Mouse (Mus musculus) MEL (cell line): ENCODE measurements around the gene Adgrb3. TPM values are rescaled to one million over a fixed set of nuclear protein-coding genes. Genes with fewer than 3 reads are reported as not detected.

Experiments
- DNase-seq: peaks from one replicate; pipeline ENCODE4 v3.0.0; 2011; ENCODE audit warnings: low read depth, low spot score
- H3K27ac ChIP-seq: 2 replicates; pipeline ENCODE4 v1.5.1; 2012; ENCODE audit warnings: low read depth, mild to moderate bottlenecking, control low read depth, low read length, moderate library complexity; ENCODE audit not compliant: control insufficient read depth
- H3K27me3 ChIP-seq, 2 experiments: fragments of 150-350 bp in 1 of 2; sonication (generic) in 1 of 2; 2 replicates each; pipeline ENCODE4 v1.6.1; 2012; ENCODE audit warnings: low read length in 2 of 2, mild to moderate bottlenecking in 2 of 2, improper control_type of control experiment in 1 of 2, moderate library complexity in 1 of 2; ENCODE audit not compliant: insufficient read depth in 2 of 2, control insufficient read depth in 1 of 2
- H3K36me3 ChIP-seq, 2 experiments: 2 replicates each; pipeline ENCODE4 v1.6.1; 2012 to 2014; ENCODE audit warnings: low read length in 2 of 2, improper control_type of control experiment in 1 of 2, inconsistent platforms in 1 of 2, mild to moderate bottlenecking in 1 of 2; ENCODE audit not compliant: insufficient read depth in 2 of 2, control insufficient read depth in 1 of 2
- H3K4me1 ChIP-seq, 2 experiments: fragments of 150-350 bp in 1 of 2; sonication (generic) in 1 of 2; 2 replicates each; pipeline ENCODE4 v1.6.1; 2012; ENCODE audit warnings: low read length in 2 of 2, improper control_type of control experiment in 1 of 2, mild to moderate bottlenecking in 1 of 2; ENCODE audit not compliant: insufficient read depth in 2 of 2, control insufficient read depth in 1 of 2
- H3K4me3 ChIP-seq, 2 experiments: fragments of 150-350 bp in 1 of 2; sonication (generic) in 1 of 2; 2 replicates each; pipeline ENCODE4 v1.5.1; 2012; ENCODE audit warnings: low read depth in 2 of 2, low read length in 2 of 2, mild to moderate bottlenecking in 2 of 2, moderate library complexity in 2 of 2, control low read depth in 1 of 2, improper control_type of control experiment in 1 of 2; ENCODE audit not compliant: control insufficient read depth in 1 of 2, insufficient read depth in 1 of 2
- H3K79me2 ChIP-seq: 2 replicates; pipeline ENCODE4 v1.6.1; 2012; ENCODE audit warnings: mild to moderate bottlenecking, low read length, moderate library complexity; ENCODE audit not compliant: control insufficient read depth, poor library complexity, insufficient read depth
- H3K9ac ChIP-seq: 2 replicates; pipeline ENCODE4 v1.6.1; 2012; ENCODE audit warnings: low read depth, mild to moderate bottlenecking, control low read depth, low read length, moderate library complexity; ENCODE audit not compliant: control insufficient read depth, poor library complexity, severe bottlenecking
- H3K9me3 ChIP-seq: fragments of 150-350 bp; sonication (generic); replicated peaks from 2 replicates; pipeline ENCODE4 v1.6.1; 2012; ENCODE audit warnings: mild to moderate bottlenecking, low read length, improper control_type of control experiment, moderate library complexity; ENCODE audit not compliant: insufficient read depth
- BHLHE40 ChIP-seq: IDR thresholded peaks from 2 replicates; pipeline ENCODE4 v1.6.1; 2012; ENCODE audit warnings: low read depth, mild to moderate bottlenecking, inconsistent platforms, low read length, improper control_type of control experiment, borderline replicate concordance
- CHD1 ChIP-seq: IDR thresholded peaks from 2 replicates; pipeline ENCODE4 v1.6.1; 2012; ENCODE audit warnings: low read depth, mild to moderate bottlenecking, inconsistent platforms, low read length, improper control_type of control experiment
- CHD2 ChIP-seq: IDR thresholded peaks from 2 replicates; pipeline ENCODE4 v1.6.1; 2011; ENCODE audit warnings: low read length, improper control_type of control experiment
- CTCF ChIP-seq, 3 experiments: IDR thresholded peaks in 2 of 3; conservative IDR thresholded peaks in 1 of 3; 2 replicates each; pipeline ENCODE4 v1.5.1; 2011 to 2012; ENCODE audit warnings: low read length in 3 of 3, low read depth in 2 of 3, mild to moderate bottlenecking in 2 of 3, improper control_type of control experiment in 1 of 3, inconsistent platforms in 1 of 3, mixed read lengths in 1 of 3, moderate library complexity in 1 of 3; ENCODE audit not compliant: control insufficient read depth in 1 of 3, insufficient read depth in 1 of 3, poor library complexity in 1 of 3, severe bottlenecking in 1 of 3
- E2F4 ChIP-seq: IDR thresholded peaks from 2 replicates; pipeline ENCODE4 v1.6.1; 2011; ENCODE audit warnings: low read depth, low read length, improper control_type of control experiment, borderline replicate concordance
- ELF1 ChIP-seq: IDR thresholded peaks from 2 replicates; pipeline ENCODE4 v1.6.1; 2014; ENCODE audit warnings: low read depth, mild to moderate bottlenecking, inconsistent platforms, low read length, improper control_type of control experiment, moderate library complexity
- EP300 ChIP-seq, 2 experiments: IDR thresholded peaks; 2 replicates each; pipeline ENCODE4 v1.6.1; 2011; ENCODE audit warnings: improper control_type of control experiment in 2 of 2, low read length in 2 of 2, low read depth in 1 of 2, mild to moderate bottlenecking in 1 of 2
- ETS1 ChIP-seq: IDR thresholded peaks from 2 replicates; pipeline ENCODE4 v1.6.1; 2012; ENCODE audit warnings: low read depth, mild to moderate bottlenecking, inconsistent platforms, low read length, improper control_type of control experiment, moderate library complexity
- GABPA ChIP-seq: IDR thresholded peaks from 2 replicates; pipeline ENCODE4 v1.6.1; 2012; ENCODE audit warnings: low read depth, mild to moderate bottlenecking, inconsistent platforms, low read length, improper control_type of control experiment, moderate library complexity
- GATA1 ChIP-seq: IDR thresholded peaks from 2 replicates; pipeline ENCODE4 v1.6.1; 2011; ENCODE audit warnings: low read depth, low read length, improper control_type of control experiment
- HCFC1 ChIP-seq: IDR thresholded peaks from 2 replicates; pipeline ENCODE4 v1.6.1; 2012; ENCODE audit warnings: low read depth, mild to moderate bottlenecking, inconsistent platforms, low read length, improper control_type of control experiment, moderate library complexity
- KAT2A ChIP-seq: conservative IDR thresholded peaks from 2 replicates; pipeline ENCODE4 v1.6.1; 2012; ENCODE audit warnings: low read depth, low read length, improper control_type of control experiment, inconsistent platforms
- MAX ChIP-seq: IDR thresholded peaks from 2 replicates; pipeline ENCODE4 v1.6.1; 2011; ENCODE audit warnings: low read length, improper control_type of control experiment
- MAZ ChIP-seq: IDR thresholded peaks from 2 replicates; pipeline ENCODE4 v1.6.1; 2012; ENCODE audit warnings: low read depth, mild to moderate bottlenecking, inconsistent platforms, low read length, improper control_type of control experiment
- MEF2A ChIP-seq: IDR thresholded peaks from 2 replicates; pipeline ENCODE4 v1.6.1; 2014; ENCODE audit warnings: low read depth, mild to moderate bottlenecking, inconsistent platforms, low read length, improper control_type of control experiment; ENCODE audit not compliant: poor library complexity, insufficient replicate concordance, severe bottlenecking; ENCODE audit errors: extremely low read depth
- MYB ChIP-seq: IDR thresholded peaks from 2 replicates; pipeline ENCODE4 v1.6.1; 2011; ENCODE audit warnings: mild to moderate bottlenecking, low read depth, low read length, improper control_type of control experiment
- MYC ChIP-seq: IDR thresholded peaks from 2 replicates; pipeline ENCODE4 v1.6.1; 2011; ENCODE audit warnings: low read depth, mild to moderate bottlenecking, low read length, improper control_type of control experiment, moderate library complexity
- NELFE ChIP-seq: IDR thresholded peaks from 2 replicates; pipeline ENCODE4 v1.6.1; 2011; ENCODE audit warnings: low read depth, low read length, improper control_type of control experiment
- POLR2A ChIP-seq, 2 experiments: IDR thresholded peaks; 2 replicates each; pipeline ENCODE4 v1.6.1; 2011 to 2012; ENCODE audit warnings: low read length in 2 of 2, mild to moderate bottlenecking in 2 of 2, control low read depth in 1 of 2, improper control_type of control experiment in 1 of 2, low read depth in 1 of 2, moderate library complexity in 1 of 2; ENCODE audit not compliant: control insufficient read depth in 1 of 2, insufficient read depth in 1 of 2, poor library complexity in 1 of 2
- POLR2AphosphoS2 ChIP-seq: IDR thresholded peaks from 2 replicates; pipeline ENCODE4 v1.6.1; 2011; ENCODE audit warnings: low read length, improper control_type of control experiment
- POLR2AphosphoS5 ChIP-seq: IDR thresholded peaks from 2 replicates; pipeline ENCODE4 v1.6.1; 2012; ENCODE audit warnings: low read depth, borderline replicate concordance, mild to moderate bottlenecking, inconsistent platforms, low read length, moderate library complexity, mixed read lengths
- TBP ChIP-seq: IDR thresholded peaks from 2 replicates; pipeline ENCODE4 v1.8.0; 2011; ENCODE audit warnings: low read depth, low read length, improper control_type of control experiment
- TCF12 ChIP-seq: IDR thresholded peaks from 2 replicates; pipeline ENCODE4 v1.6.1; 2014; ENCODE audit warnings: low read depth, mild to moderate bottlenecking, inconsistent platforms, low read length, improper control_type of control experiment, moderate library complexity
- UBTF ChIP-seq: IDR thresholded peaks from 2 replicates; pipeline ENCODE4 v1.6.1; 2012; ENCODE audit warnings: low read depth, mild to moderate bottlenecking, inconsistent platforms, low read length, improper control_type of control experiment, moderate library complexity, borderline replicate concordance; ENCODE audit not compliant: insufficient read depth
- USF2 ChIP-seq, 2 experiments: IDR thresholded peaks; 2 replicates each; pipeline ENCODE4 v1.6.1; 2011 to 2012; ENCODE audit warnings: improper control_type of control experiment in 2 of 2, low read length in 2 of 2, borderline replicate concordance in 1 of 2, inconsistent platforms in 1 of 2, low read depth in 1 of 2, mild to moderate bottlenecking in 1 of 2; ENCODE audit not compliant: insufficient read depth in 1 of 2
- ZC3H11A ChIP-seq: IDR thresholded peaks from 2 replicates; pipeline ENCODE4 v1.6.1; 2012; ENCODE audit warnings: low read depth, mild to moderate bottlenecking, inconsistent platforms, low read length, improper control_type of control experiment
- ZKSCAN1 ChIP-seq: IDR thresholded peaks from 2 replicates; pipeline ENCODE4 v1.6.1; 2012; ENCODE audit warnings: low read depth, mild to moderate bottlenecking, inconsistent platforms, low read length, improper control_type of control experiment, moderate library complexity
- ZMIZ1 ChIP-seq: IDR thresholded peaks from 2 replicates; pipeline ENCODE4 v1.6.1; 2012; ENCODE audit warnings: low read depth, mild to moderate bottlenecking, inconsistent platforms, low read length, improper control_type of control experiment, moderate library complexity
- polyA plus RNA-seq, 2 experiments: library from polyadenylated mRNA; stranded (reverse) in 1 of 2; unstranded in 1 of 2; fragments of >175 nt in 1 of 2; fragments of >200 nt in 1 of 2; gene quantifications; 2 replicates each; pipeline versions ENCODE4 v1.2.1 to v1.2.4; 2012; ENCODE audit warnings: low replicate concordance in 2 of 2, low read depth in 1 of 2; ENCODE audit not compliant: insufficient read length in 2 of 2, insufficient read depth in 1 of 2, missing spikeins in 1 of 2
- total RNA-seq: library from RNA; depleted of rRNA; stranded (reverse); fragments of 300-350 nt; gene quantifications from 2 replicates; pipeline ENCODE4 v1.2.3, GENCODE M21; 2012

Adgrb3 gene
- total and polyA plus RNA-seq, 3 experiments: not detected

- H3K9me3 ChIP-seq: no peaks in the 10 kb centered on the region
- DNase-seq: no peak
- no peak overlapping the region for H3K4me3 ChIP-seq
- no peaks in the 10 kb centered on the region for H3K79me2 ChIP-seq
- H3K27ac ChIP-seq: no peak overlapping the region
- no peak overlapping the region for H3K9ac ChIP-seq
- H3K4me1 ChIP-seq: no peaks in the 10 kb centered on the region
- no peaks in the 10 kb centered on the region for H3K36me3 ChIP-seq
- no peaks in the 10 kb centered on the region for H3K27me3 ChIP-seq
- TF ChIP-seq UBTF (no peak), MAX (no peak), POLR2AphosphoS2 (no peak), KAT2A (no peak), MYB (no peak), POLR2A (IDR thresholded peaks at IDR 0.05; ENCODE audit: control insufficient read depth in 1 of 2, insufficient read depth in 1 of 2, low read depth in 1 of 2, low read length in 2 of 2, poor library complexity in 1 of 2) (no peak), MEF2A (no peak), ETS1 (no peak), MYC (no peak), CHD1 (no peak), ELF1 (no peak), USF2 (IDR thresholded peaks at IDR 0.05; ENCODE audit: borderline replicate concordance in 1 of 2, insufficient read depth in 1 of 2, low read depth in 1 of 2, low read length in 2 of 2) (no peak), MAZ (no peak), EP300 (IDR thresholded peaks at IDR 0.05; ENCODE audit: low read depth in 1 of 2, low read length in 2 of 2) (no peak), CTCF (IDR thresholded peaks at IDR 0.05 in 2 of 3, conservative IDR thresholded peaks at IDR 0.05 in 1 of 3; ENCODE audit: control insufficient read depth in 1 of 3, insufficient read depth in 1 of 3, low read depth in 2 of 3, low read length in 3 of 3, poor library complexity in 1 of 3, severe bottlenecking in 1 of 3) (no peak)
Measured at GRCm38 (mm10) chr1:25204636-25205035, 624.9 kb downstream of the Adgrb3 start.

DNA sequence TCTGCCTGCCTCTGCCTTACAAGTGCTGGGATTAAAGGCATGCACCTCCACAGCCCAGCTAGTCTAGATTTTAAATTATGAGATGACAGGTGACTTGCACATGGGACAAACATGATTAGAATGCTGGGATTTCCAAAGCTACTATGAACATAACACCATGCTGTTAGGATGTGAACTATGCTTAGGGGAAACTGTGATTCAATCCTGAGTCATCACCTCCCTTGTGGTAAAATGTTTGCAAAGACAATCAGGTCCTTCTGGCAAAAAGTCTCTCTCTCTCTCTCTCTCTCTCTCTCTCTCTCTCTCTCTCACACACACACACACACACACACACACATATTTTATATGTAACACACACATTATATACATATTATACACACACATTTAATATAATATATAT lies 630.1 kb downstream of the Adgrb3 start:
- H3K9me3 ChIP-seq: no peaks in the 10 kb centered on the region
- no peaks in the 10 kb centered on the region for H3K79me2 ChIP-seq
- TF ChIP-seq ZMIZ1 (no peak), EP300 (IDR thresholded peaks at IDR 0.05; ENCODE audit: low read depth in 1 of 2, low read length in 2 of 2) (no peak), NELFE (no peak), ETS1 (no peak), BHLHE40 (no peak), TCF12 (no peak), ZC3H11A (no peak), MYC (no peak), E2F4 (no peak), GATA1 (no peak), MAZ (no peak), POLR2A (IDR thresholded peaks at IDR 0.05; ENCODE audit: control insufficient read depth in 1 of 2, insufficient read depth in 1 of 2, low read depth in 1 of 2, low read length in 2 of 2, poor library complexity in 1 of 2) (no peak), MYB (no peak), GABPA (no peak), HCFC1 (no peak), KAT2A (no peak), TBP (no peak), POLR2AphosphoS5 (no peak), CHD2 (no peak), ZKSCAN1 (no peak)
- H3K27me3 ChIP-seq: no peaks in the 10 kb centered on the region
- H3K4me1 ChIP-seq: no peaks in the 10 kb centered on the region
- H3K27ac ChIP-seq: no peak overlapping the region
- no peak overlapping the region for H3K4me3 ChIP-seq
- no peak overlapping the region for H3K9ac ChIP-seq
- H3K36me3 ChIP-seq: no peaks in the 10 kb centered on the region
- DNase-seq: no peak
